Comparison of ENCODE assay signal across 36 mouse cellular contexts in genomic region chr16:43692611-43693010, GRCm38 (mm10). TPM values are rescaled to one million over a fixed set of nuclear protein-coding genes. Genes with fewer than 3 reads are reported as not detected.
"Had no signal": no experiment of that assay in that cellular context is flagged by ENCODE, and none has a peak within 500 bp of the region (broad histone marks: within the 10 kb centered on the region; RNA-seq: fewer than 3 reads in every experiment).

No protein-coding gene starts in this region.

- H3K9ac ChIP-seq: embryonic facial prominence, embryonic 12.5 days; embryonic facial prominence, embryonic 13.5 days; embryonic facial prominence, embryonic 15.5 days; forebrain, embryonic 12.5 days; forebrain, embryonic 13.5 days; forebrain, embryonic 15.5 days; forebrain, postnatal 0 days had no signal

- H3K4me1 ChIP-seq: embryonic facial prominence, embryonic 10.5 days; embryonic facial prominence, embryonic 12.5 days; embryonic facial prominence, embryonic 13.5 days; embryonic facial prominence, embryonic 15.5 days; forebrain, embryonic 10.5 days; forebrain, embryonic 12.5 days; forebrain, embryonic 13.5 days; forebrain, embryonic 15.5 days had no signal

- H3K36me3 ChIP-seq: embryonic facial prominence, embryonic 10.5 days; embryonic facial prominence, embryonic 12.5 days; embryonic facial prominence, embryonic 13.5 days; embryonic facial prominence, embryonic 15.5 days; forebrain, embryonic 10.5 days; forebrain, embryonic 12.5 days; forebrain, embryonic 15.5 days had no signal

- H3K9me3 ChIP-seq: embryonic facial prominence, embryonic 10.5 days; embryonic facial prominence, embryonic 12.5 days; embryonic facial prominence, embryonic 13.5 days; embryonic facial prominence, embryonic 15.5 days; forebrain, embryonic 10.5 days; forebrain, embryonic 12.5 days; forebrain, embryonic 13.5 days; forebrain, embryonic 15.5 days had no signal

- H3K4me3 ChIP-seq: embryonic facial prominence, embryonic 10.5 days; embryonic facial prominence, embryonic 12.5 days; embryonic facial prominence, embryonic 13.5 days; embryonic facial prominence, embryonic 15.5 days; erythroblast, embryonic 14.5 days; forebrain, embryonic 10.5 days; forebrain, embryonic 12.5 days; forebrain, embryonic 13.5 days; forebrain, embryonic 15.5 days; gastrocnemius, adult 2 months; heart, adult 2 months had no signal

- H3K27ac ChIP-seq: embryonic facial prominence, embryonic 10.5 days; embryonic facial prominence, embryonic 12.5 days; embryonic facial prominence, embryonic 13.5 days; embryonic facial prominence, embryonic 15.5 days; forebrain, embryonic 10.5 days; forebrain, embryonic 12.5 days; forebrain, embryonic 13.5 days; forebrain, embryonic 15.5 days; gastrocnemius, adult 2 months; heart, adult 2 months had no signal

- H3K4me2 ChIP-seq: embryonic facial prominence, embryonic 12.5 days; embryonic facial prominence, embryonic 13.5 days; embryonic facial prominence, embryonic 15.5 days; forebrain, embryonic 12.5 days; forebrain, embryonic 13.5 days; forebrain, embryonic 15.5 days had no signal

- H3K27me3 ChIP-seq: embryonic facial prominence, embryonic 12.5 days; embryonic facial prominence, embryonic 13.5 days; embryonic facial prominence, embryonic 15.5 days; forebrain, embryonic 12.5 days; forebrain, embryonic 13.5 days; forebrain, embryonic 15.5 days had no signal

- DNase-seq: cerebellum, adult 9-11 months; cerebellum, postnatal 10 days; cerebellum, postnatal 14 days; cerebellum, postnatal 25 days; cerebellum, postnatal 36 days; embryo, embryonic 11 days; forebrain, postnatal 0 days; gastrocnemius, adult 2 months; gastrocnemius, postnatal 10 days; gastrocnemius, postnatal 14 days; gastrocnemius, postnatal 25 days; gastrocnemius, postnatal 36 days; heart, adult 11 months; heart, adult 18-20 months; heart, adult 2 months had no signal

RNA-seq across cellular contexts. Expression of gene Tigit, which starts 28.7 kb away (rescaled TPM):
- total RNA-seq: common myeloid progenitor, adult 5-6 weeks; forebrain, postnatal 0 days; gastrocnemius, adult 18-20 months; gastrocnemius, adult 2 months; gastrocnemius, adult 8-10 months; gastrocnemius, postnatal 10 days; gastrocnemius, postnatal 14 days; gastrocnemius, postnatal 25 days; gastrocnemius, postnatal 36 days; gastrocnemius, postnatal 4 days; granulocyte monocyte progenitor cell, adult 5-6 weeks; heart, adult 18-20 months; heart, adult 2 months; heart, adult 8-10 months had no signal
- polyA plus RNA-seq: cortical plate, adult 2 months; embryonic facial prominence, embryonic 10.5 days; embryonic facial prominence, embryonic 12.5 days; embryonic facial prominence, embryonic 13.5 days; embryonic facial prominence, embryonic 14.5 days; erythroblast, embryonic 14.5 days; forebrain, embryonic 10.5 days; forebrain, embryonic 11.5 days; forebrain, embryonic 12.5 days; forebrain, embryonic 13.5 days; forebrain, embryonic 14.5 days; forebrain, embryonic 15.5 days; forebrain, embryonic 16.5 days; frontal cortex, adult 2 months had no signal
